Mouse (Mus musculus): ENCODE results near the gene Mpped2.
A peak's percentile ranks its signal among the peaks of the same experiment; 100 is the strongest.

The Mpped2 gene

GRCm38 (mm10) chr2:106705664-106706063 is 12.6 kb downstream of the Mpped2 start:
- DNase-seq = no peak

GRCm38 (mm10) chr2:106707136-106707535 is 14.1 kb downstream of the Mpped2 start:
- DNase-seq = no peak

GRCm38 (mm10) chr2:106710862-106711477 is 17.9 kb downstream of the Mpped2 start:
- no peak for DNase-seq

GRCm38 (mm10) chr2:106711506-106711905 is 18.4 kb downstream of the Mpped2 start:
- DNase-seq = no peak

GRCm38 (mm10) chr2:106713151-106713550 is 20.1 kb downstream of the Mpped2 start:
- DNase-seq = no peak

- DNase-seq = no peak
Measured at GRCm38 (mm10) chr2:106715674-106716364, 22.8 kb downstream of the Mpped2 start.

GRCm38 (mm10) chr2:106716365-106716717 is 23.3 kb downstream of the Mpped2 start:
- DNase-seq = no peak

- DNase-seq = no peak
Measured at GRCm38 (mm10) chr2:106718888-106719287, 25.8 kb downstream of the Mpped2 start.

- DNase-seq = peak; percentile 43
Measured at GRCm38 (mm10) chr2:106719434-106719833, 26.4 kb downstream of the Mpped2 start.

- no peak for DNase-seq
Measured at GRCm38 (mm10) chr2:106720644-106721043, 27.6 kb downstream of the Mpped2 start.

- DNase-seq = no peak
Measured at GRCm38 (mm10) chr2:106722020-106722419, 29.0 kb downstream of the Mpped2 start.

- DNase-seq = no peak
Measured at GRCm38 (mm10) chr2:106729951-106730564, 37.0 kb downstream of the Mpped2 start.

- DNase-seq = no peak
Measured at GRCm38 (mm10) chr2:106730608-106731007, 37.5 kb downstream of the Mpped2 start.

- no peak for DNase-seq
Measured at GRCm38 (mm10) chr2:106731478-106731877, 38.4 kb downstream of the Mpped2 start.

- no peak for DNase-seq
Measured at GRCm38 (mm10) chr2:106732171-106732570, 39.1 kb downstream of the Mpped2 start.

- no peak for DNase-seq
Measured at GRCm38 (mm10) chr2:106733396-106733795, 40.3 kb downstream of the Mpped2 start.

- no peak for DNase-seq
Measured at GRCm38 (mm10) chr2:106734004-106734403, 40.9 kb downstream of the Mpped2 start.

GRCm38 (mm10) chr2:106735211-106735610 is 42.1 kb downstream of the Mpped2 start:
- DNase-seq = no peak

- no peak for DNase-seq
Measured at GRCm38 (mm10) chr2:106735792-106736359, 42.8 kb downstream of the Mpped2 start.

- no peak for DNase-seq
Measured at GRCm38 (mm10) chr2:106738951-106739350, 45.9 kb downstream of the Mpped2 start.

GRCm38 (mm10) chr2:106744086-106744485 is 51.0 kb downstream of the Mpped2 start:
- DNase-seq = no peak

- no peak for DNase-seq
Measured at GRCm38 (mm10) chr2:106744601-106745000, 51.5 kb downstream of the Mpped2 start.

- no peak for DNase-seq
Measured at GRCm38 (mm10) chr2:106745364-106745763, 52.3 kb downstream of the Mpped2 start.

- no peak for DNase-seq
Measured at GRCm38 (mm10) chr2:106746211-106746610, 53.1 kb downstream of the Mpped2 start.
